Comparison of ENCODE assay signal across 15 mouse cellular contexts in the genomic region with DNA sequence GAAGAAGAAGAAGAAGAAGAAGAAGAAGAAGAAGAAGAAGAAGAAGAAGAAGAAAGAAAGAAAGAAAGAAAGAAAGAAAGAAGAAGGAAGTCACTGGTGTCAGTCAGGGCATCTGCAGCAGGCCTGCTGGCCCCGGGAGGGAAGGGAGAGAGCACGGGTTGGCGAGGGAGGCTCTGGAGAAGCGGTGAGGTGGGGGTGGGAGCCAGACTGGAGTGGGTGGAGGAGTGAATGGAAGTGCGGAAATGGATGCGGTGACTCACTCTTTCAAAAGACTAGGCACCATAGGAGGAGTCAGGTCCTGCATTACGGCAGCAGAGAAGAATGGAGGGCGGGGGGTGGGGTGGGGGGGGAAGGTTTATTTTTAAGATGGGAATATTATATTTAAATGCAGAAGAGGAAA. TPM values are rescaled to one million over a fixed set of nuclear protein-coding genes. Genes with fewer than 3 reads are reported as not detected.
DNase-seq lines count a peak whose midpoint lies in the region; TF ChIP-seq lines count a peak whose summit lies in the region.
"Had no signal": no experiment of that assay in that cellular context is flagged by ENCODE, and none has a peak within 500 bp of the region (broad histone marks: within the 10 kb centered on the region; RNA-seq: fewer than 3 reads in every experiment).

No protein-coding gene starts in this region.

- TF ChIP-seq CTCF in left cerebral cortex, adult 2 months (IDR thresholded peaks at IDR 0.05), result no peak

- intact Hi-C loops in left cerebral cortex, adult 2 months (cut with DNase I), result loop anchor here (1.0 kb wide), 1 partner anchor 147 kb away; the partner anchor contains the start of gene Atp2a2
- intact Hi-C loops in left cerebral cortex, postnatal 4 days (cut with DNase I), result no loop called here

- H3K27ac ChIP-seq in left cerebral cortex, adult 2 months, result peak overlapping the region; percentile 61; the same call in 1 of the 2 replicates
- H3K27ac ChIP-seq: embryonic facial prominence, embryonic 10.5 days; lung, embryonic 15.5 days; midbrain, embryonic 10.5 days had no signal

- no peak overlapping the region for H3K4me3 ChIP-seq in left cerebral cortex, adult 2 months
- H3K4me3 ChIP-seq: embryonic facial prominence, embryonic 10.5 days; lung, embryonic 15.5 days; midbrain, embryonic 10.5 days had no signal

- peak; percentile 24 for DNase-seq in adrenal gland, postnatal 14 days
- DNase-seq in adrenal gland, adult (ENCODE audit: inconsistent age in 2 of 2, low spot score in 1 of 2), result no peak
- DNase-seq in left cerebral cortex, adult 2 months (ENCODE audit: extremely low spot score in 1 of 2, low spot score in 2 of 2), result peak; percentile 45 to 46
- no peak for DNase-seq in left cerebral cortex, postnatal 4 days
- DNase-seq in R1 (ENCODE audit: low read depth, low spot score), result peak; percentile 68
- peak; percentile 58 for DNase-seq in right cerebral cortex, postnatal 25 days
- no peak for DNase-seq in thymus, postnatal 36 days
- no peak for DNase-seq in ovary, postnatal 14 days (ENCODE audit: low spot score)
- DNase-seq: adrenal gland, postnatal 36 days; cerebellum, postnatal 14 days; kidney, adult 9 months; liver had no signal

RNA-seq across cellular contexts. Expression of gene P2rx7, which starts 5.6 kb away (rescaled TPM):
- total RNA-seq in adrenal gland, postnatal 14 days (2021), result 3.6 and 4.1 TPM in 2 replicates
- 1 to 10 TPM; 6.2 to 7.7 TPM for total RNA-seq in left cerebral cortex, adult 2 months (2021)
- total RNA-seq in left cerebral cortex, postnatal 4 days (2021), result 1 to 10 TPM; 4.1 to 5.0 TPM

RNA-seq across cellular contexts. Expression of gene Ift81, which starts 34.9 kb away (rescaled TPM):
- 11.7 and 18.0 TPM in 2 replicates for total RNA-seq in adrenal gland, postnatal 14 days (2021)
- 10 to 100 TPM; 46.4 to 49.2 TPM for total RNA-seq in left cerebral cortex, adult 2 months (2021)
- total RNA-seq in left cerebral cortex, postnatal 4 days (2021), result 10 to 100 TPM; 38.3 to 49.6 TPM

RNA-seq across cellular contexts. Expression of gene P2rx4, which starts 58.1 kb away (rescaled TPM):
- total RNA-seq in adrenal gland, postnatal 14 days (2021), result 33.2 and 34.9 TPM in 2 replicates
- total RNA-seq in left cerebral cortex, adult 2 months (2021), result 10 to 100 TPM; 19.3 to 20.1 TPM
- 1 to 10 TPM; 6.8 to 8.6 TPM for total RNA-seq in left cerebral cortex, postnatal 4 days (2021)

Comparison
In these comparisons a context has a peak if more than half of its experiments do, and no peak if none do; other contexts are left out.
1. DNase-seq: peak in adrenal gland, postnatal 14 days (single experiment), left cerebral cortex, adult 2 months (2 of 2), R1 (single experiment) and right cerebral cortex, postnatal 25 days (single experiment); none in adrenal gland, adult (0 of 2), left cerebral cortex, postnatal 4 days (single experiment), thymus, postnatal 36 days (0 of 2) and ovary, postnatal 14 days (single experiment).